Mouse (Mus musculus): Measurements from ENCODE around the gene Klhl3. TPM values are rescaled to one million over a fixed set of nuclear protein-coding genes. Genes with fewer than 3 reads are reported as not detected.
A peak's percentile ranks its signal among the peaks of the same experiment; 100 is the strongest.

The Klhl3 gene
- polyA plus RNA-seq, 1 experiment, result 2.0 TPM

DNA sequence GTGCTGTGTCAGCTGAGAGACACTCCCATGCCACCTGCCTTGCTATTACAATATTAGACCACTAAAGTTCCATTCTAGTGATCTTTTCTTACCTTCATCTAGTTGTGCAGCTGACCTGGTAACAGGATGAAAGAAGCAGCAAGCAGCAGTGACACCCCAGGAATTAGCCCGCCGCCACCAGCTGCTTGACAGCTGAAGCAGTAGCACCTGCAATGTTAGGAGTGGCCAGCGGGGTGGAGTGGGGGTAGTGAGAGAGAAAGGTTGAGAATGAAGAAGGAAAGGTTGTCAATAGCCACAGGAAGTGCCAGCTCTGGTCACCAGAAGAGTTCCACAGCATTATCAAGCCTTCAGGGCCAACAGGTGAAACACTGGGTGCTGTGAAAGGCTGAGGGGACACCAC lies 18.3 kb upstream of the Klhl3 start:
- Histone ChIP-seq H3K27me3 (ENCODE audit: control insufficient read depth, insufficient read depth, low read length) (no peaks in the 10 kb centered on the region), H3K27ac (ENCODE audit: control insufficient read depth, insufficient read depth, low read length) (no peak overlapping the region), H3K36me3 (ENCODE audit: control insufficient read depth, insufficient read depth, low read length) (no peaks in the 10 kb centered on the region), H3K4me1 (replicated peaks; ENCODE audit: control insufficient read depth, insufficient read depth, low read length) (peaks cover 6% of the 10 kb centered on the region), H3K4me3 (ENCODE audit: control insufficient read depth, insufficient read depth, low read length) (no peak overlapping the region)
- DNase-seq, result no peak
- 63% methylated on average over 3 of the region's 3 CpGs for WGBS
- no peak for TF ChIP-seq CTCF (IDR thresholded peaks at IDR 0.05; ENCODE audit: borderline replicate concordance, control insufficient read depth, extremely low read depth, insufficient read depth, low read length, poor library complexity)
- no peak for TF ChIP-seq POLR2A (IDR thresholded peaks at IDR 0.05; ENCODE audit: control insufficient read depth, extremely low read depth, insufficient read depth, low read length, poor library complexity)

DNA sequence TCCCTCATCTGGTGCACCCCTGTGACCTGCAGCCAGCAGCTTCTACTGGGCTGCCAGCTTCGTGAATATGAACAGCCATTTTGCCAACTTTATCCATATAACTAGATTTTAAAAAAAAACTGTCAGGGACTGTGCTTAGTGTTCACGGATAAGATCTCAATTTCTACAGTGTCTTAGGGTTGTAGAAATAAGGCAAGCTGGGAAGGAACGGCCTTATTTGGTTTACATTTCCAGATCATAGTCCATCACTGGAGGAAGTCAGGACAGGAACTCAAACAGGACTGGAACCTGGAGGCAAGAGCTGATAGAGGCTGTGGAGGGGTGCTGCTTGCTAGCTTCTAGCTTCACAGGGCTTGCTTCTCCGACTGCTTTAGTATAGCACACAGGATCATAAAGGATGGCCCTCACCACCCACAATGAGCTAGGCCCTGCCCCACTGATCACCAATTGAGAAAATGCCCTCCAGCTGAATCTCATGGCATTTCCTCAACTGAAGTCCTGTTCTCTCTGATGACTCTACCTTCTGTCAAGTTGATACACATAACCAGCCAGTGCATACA lies 16.4 kb upstream of the Klhl3 start:
- WGBS, result 38% methylated on average over 4 of the region's 4 CpGs
- DNase-seq, result no peak
- Histone ChIP-seq H3K4me3 (ENCODE audit: control insufficient read depth, insufficient read depth, low read length) (peak overlapping the region; percentile 64), H3K27ac (ENCODE audit: control insufficient read depth, insufficient read depth, low read length) (peak overlapping the region; percentile 50), H3K4me1 (replicated peaks; ENCODE audit: control insufficient read depth, insufficient read depth, low read length) (peaks cover 7% of the 10 kb centered on the region), H3K36me3 (ENCODE audit: control insufficient read depth, insufficient read depth, low read length) (no peaks in the 10 kb centered on the region; the same call in 1 of the 2 replicates), H3K27me3 (ENCODE audit: control insufficient read depth, insufficient read depth, low read length) (no peaks in the 10 kb centered on the region)
- TF ChIP-seq CTCF (IDR thresholded peaks at IDR 0.05; ENCODE audit: borderline replicate concordance, control insufficient read depth, extremely low read depth, insufficient read depth, low read length, poor library complexity) (no peak), POLR2A (IDR thresholded peaks at IDR 0.05; ENCODE audit: control insufficient read depth, extremely low read depth, insufficient read depth, low read length, poor library complexity) (no peak)

DNA sequence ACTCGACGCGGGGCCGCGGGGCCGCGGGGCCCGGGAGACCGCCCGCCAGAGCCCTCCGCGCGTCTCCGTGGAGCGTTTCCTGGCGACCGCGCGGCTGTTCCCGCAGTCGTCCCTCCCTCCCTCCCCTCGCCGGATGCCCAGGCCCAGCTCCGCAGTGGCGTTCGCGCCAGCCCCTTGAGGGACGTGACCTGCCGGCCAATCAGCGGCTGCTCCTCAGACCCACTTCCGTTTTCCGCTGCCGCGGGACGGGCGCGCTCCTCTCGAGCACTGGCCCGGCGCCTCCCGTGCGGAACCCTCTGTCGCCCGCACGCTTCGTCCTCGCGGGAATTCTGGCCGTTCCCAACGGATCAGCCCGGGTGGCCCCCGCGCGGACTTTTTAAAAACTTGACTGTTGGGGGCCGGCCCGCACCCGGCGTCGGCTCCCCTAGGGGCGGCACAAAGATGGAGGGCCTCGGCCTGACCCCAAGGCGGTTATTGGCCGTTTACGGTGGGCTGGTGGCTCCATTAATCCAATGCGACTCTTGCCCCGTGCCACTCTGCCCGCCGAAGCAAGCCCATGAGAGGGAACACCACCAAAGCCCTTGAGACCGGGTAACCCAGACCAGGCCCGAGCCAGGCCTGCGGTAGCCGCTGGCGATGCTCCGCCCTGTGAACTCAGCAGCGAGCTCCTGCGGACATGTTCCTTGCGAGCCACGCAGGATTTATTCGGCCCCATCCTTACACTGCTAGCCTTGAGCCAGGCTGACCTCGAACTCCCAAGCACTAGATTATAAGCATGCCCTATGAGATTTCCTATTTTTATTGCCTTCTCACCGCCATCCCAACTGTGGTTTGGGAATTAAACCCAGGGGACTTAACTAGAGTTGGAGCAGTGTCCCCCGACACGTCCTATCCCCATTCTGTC lies 15.6 kb upstream of the Klhl3 start:
- Histone ChIP-seq H3K4me3 (ENCODE audit: control insufficient read depth, insufficient read depth, low read length) (peak overlapping the region; percentile 64), H3K36me3 (ENCODE audit: control insufficient read depth, insufficient read depth, low read length) (no peaks in the 10 kb centered on the region; the same call in 1 of the 2 replicates), H3K27me3 (ENCODE audit: control insufficient read depth, insufficient read depth, low read length) (no peaks in the 10 kb centered on the region), H3K27ac (ENCODE audit: control insufficient read depth, insufficient read depth, low read length) (peak overlapping the region; percentile 63), H3K4me1 (replicated peaks; ENCODE audit: control insufficient read depth, insufficient read depth, low read length) (peaks cover 7% of the 10 kb centered on the region)
- DNase-seq, result peak; percentile 93
- TF ChIP-seq CTCF (IDR thresholded peaks at IDR 0.05; ENCODE audit: borderline replicate concordance, control insufficient read depth, extremely low read depth, insufficient read depth, low read length, poor library complexity), result no peak
- peak; percentile 98 for TF ChIP-seq POLR2A (IDR thresholded peaks at IDR 0.05; ENCODE audit: control insufficient read depth, extremely low read depth, insufficient read depth, low read length, poor library complexity)
- under 1% methylated on average over 83 of the region's 83 CpGs for WGBS

DNA sequence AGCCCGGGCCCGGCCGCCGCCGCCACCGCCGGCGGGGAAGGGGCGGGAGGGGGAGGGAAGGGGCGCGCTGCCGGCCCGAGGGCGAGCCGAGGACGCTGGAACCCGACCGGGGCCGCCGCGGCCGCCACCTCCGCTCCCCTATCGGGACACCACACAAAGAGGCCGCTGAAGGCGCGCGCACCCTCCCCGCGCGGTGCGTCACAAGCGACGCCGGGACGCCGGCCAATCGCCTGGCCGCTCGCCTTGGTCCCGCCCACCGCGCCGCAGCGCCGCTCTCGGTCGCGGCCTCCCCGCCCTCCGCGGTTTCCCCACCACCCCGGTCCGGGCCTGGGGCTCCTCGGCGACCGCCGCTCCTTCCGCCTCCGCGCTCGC lies 15.0 kb upstream of the Klhl3 start, which contains the start of gene Hnrnpa0:
Hnrnpa0 (minus strand) TSS at position 161 of the 372 bp plus-strand sequence.
- H3K27ac ChIP-seq (ENCODE audit: control insufficient read depth, insufficient read depth, low read length), result peak within 1 kb of the TSS; percentile 86
- no peaks in the 10 kb centered on the region; the same call in 1 of the 2 replicates for H3K36me3 ChIP-seq (ENCODE audit: control insufficient read depth, insufficient read depth, low read length)
- DNase-seq, result peak; percentile 90
- peak; percentile 94 for TF ChIP-seq POLR2A (IDR thresholded peaks at IDR 0.05; ENCODE audit: control insufficient read depth, extremely low read depth, insufficient read depth, low read length, poor library complexity)
- TF ChIP-seq CTCF (IDR thresholded peaks at IDR 0.05; ENCODE audit: borderline replicate concordance, control insufficient read depth, extremely low read depth, insufficient read depth, low read length, poor library complexity), result no peak
- under 1% methylated on average over 45 of the region's 62 CpGs for WGBS
- peak within 1 kb of the TSS; percentile 95 for H3K4me3 ChIP-seq (ENCODE audit: control insufficient read depth, insufficient read depth, low read length)
- H3K4me1 ChIP-seq (replicated peaks; ENCODE audit: control insufficient read depth, insufficient read depth, low read length), result peaks cover 7% of the 10 kb centered on the region
- H3K27me3 ChIP-seq (ENCODE audit: control insufficient read depth, insufficient read depth, low read length), result no peaks in the 10 kb centered on the region

DNA sequence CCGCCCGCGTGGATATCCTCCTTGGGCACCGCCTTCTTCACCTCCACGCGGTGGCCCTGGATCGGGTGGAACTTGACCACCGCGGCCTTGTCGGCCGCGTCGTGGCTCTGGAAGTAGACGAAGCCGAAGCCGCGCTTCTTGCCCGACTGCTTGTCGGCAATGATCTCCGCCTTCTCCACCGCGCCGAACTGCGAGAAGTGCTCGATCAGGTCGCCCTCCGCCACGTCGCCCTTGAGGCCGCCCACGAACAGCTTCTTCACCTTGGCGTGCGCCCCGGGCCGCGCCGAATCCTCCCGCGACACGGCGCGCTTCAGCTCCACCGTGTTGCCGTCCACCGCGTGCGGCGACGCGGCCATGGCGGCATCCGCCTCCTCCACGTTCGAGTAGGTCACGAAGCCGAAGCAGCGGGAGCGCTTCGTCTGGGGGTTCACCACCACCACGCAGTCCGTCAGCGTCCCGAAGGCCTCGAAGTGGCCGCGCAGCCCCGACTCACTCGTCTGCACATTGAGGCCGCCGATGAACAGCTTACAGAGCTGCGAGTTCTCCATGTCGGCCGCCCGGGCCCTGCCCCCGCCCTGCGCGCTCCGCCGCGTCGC lies 14.5 kb upstream of the Klhl3 start:
- Histone ChIP-seq H3K36me3 (ENCODE audit: control insufficient read depth, insufficient read depth, low read length) (no peaks in the 10 kb centered on the region; the same call in 1 of the 2 replicates), H3K4me3 (ENCODE audit: control insufficient read depth, insufficient read depth, low read length) (peak overlapping the region; percentile 95), H3K4me1 (replicated peaks; ENCODE audit: control insufficient read depth, insufficient read depth, low read length) (peaks cover 7% of the 10 kb centered on the region), H3K27ac (ENCODE audit: control insufficient read depth, insufficient read depth, low read length) (peak overlapping the region; percentile 86), H3K27me3 (ENCODE audit: control insufficient read depth, insufficient read depth, low read length) (no peaks in the 10 kb centered on the region)
- TF ChIP-seq CTCF (IDR thresholded peaks at IDR 0.05; ENCODE audit: borderline replicate concordance, control insufficient read depth, extremely low read depth, insufficient read depth, low read length, poor library complexity) (no peak), POLR2A (IDR thresholded peaks at IDR 0.05; ENCODE audit: control insufficient read depth, extremely low read depth, insufficient read depth, low read length, poor library complexity) (no peak)
- WGBS, result under 1% methylated on average over 80 of the region's 81 CpGs
- no peak for DNase-seq
